Mouse (Mus musculus) embryo, embryonic 9.5 days (tissue): ENCODE results near the gene Syk.
A peak's percentile ranks its signal among the peaks of the same experiment; 100 is the strongest.

Source experiments
- DNase-seq: peaks from one replicate; pipeline ENCODE4 v3.0.0-alpha.2; 2017; ENCODE audit errors: extremely low spot score

The Syk gene

DNA sequence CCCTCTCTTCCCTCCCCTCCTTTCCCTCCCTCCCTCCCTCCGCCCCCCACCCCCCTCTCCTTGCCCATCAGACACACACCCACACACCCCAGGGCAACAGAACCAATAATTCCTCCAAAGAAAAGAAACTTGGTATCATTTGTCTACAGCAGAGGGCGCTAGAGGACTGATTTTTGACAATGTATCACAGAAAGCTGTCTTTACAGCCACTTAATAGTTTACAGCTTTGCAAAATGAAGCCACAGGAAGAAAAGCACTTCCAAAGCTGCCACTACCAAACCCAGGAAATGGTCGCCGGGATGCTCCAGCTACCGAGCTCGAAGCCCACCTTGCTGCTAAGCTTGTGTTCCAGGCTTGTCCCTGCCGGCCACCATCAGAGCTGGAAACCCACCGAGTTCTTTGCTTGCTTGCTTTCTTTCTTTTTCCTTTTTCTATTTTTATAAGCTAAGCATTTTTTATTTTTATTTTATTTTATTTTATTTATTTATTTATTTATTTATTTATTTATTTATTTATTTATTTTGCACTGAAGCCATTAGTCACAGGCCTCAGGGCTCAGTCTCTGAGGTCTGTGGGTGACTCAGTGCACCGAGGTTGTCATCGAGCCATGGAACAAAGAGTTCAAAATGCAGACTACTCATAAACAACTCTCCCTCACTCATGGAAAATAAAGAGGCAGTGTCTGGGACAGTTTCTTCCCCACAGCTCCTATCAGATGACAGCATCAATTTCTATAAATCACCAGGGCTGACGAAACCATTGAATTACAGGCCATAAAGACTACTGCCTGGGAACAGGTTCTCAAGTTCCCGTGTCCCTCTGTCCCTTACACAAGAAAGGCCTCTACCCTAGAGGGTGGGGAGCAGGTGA lies 68.6 kb downstream of the Syk start:
- DNase-seq: peak; percentile 75

DNA sequence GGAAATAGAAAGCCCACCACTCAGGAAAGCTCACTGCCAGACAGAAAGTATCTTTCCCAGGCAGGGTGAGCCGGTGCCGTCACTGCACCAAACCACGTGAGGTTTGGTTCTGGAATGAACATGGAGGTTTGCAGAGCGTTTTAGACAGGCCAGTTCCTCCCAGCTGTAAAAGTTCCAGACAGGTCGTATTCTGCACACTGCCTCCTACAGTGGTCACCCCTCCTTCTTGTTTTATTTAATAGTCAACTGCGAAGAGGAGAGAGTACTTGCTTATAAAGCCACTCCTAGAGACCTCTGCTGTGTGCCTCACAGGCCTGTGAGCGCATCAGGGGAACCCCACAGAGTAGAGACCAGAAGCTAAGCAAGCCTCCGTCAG lies 69.3 kb downstream of the Syk start:
- no peak for DNase-seq

- no peak for DNase-seq
Measured at GRCm38 (mm10) chr13:52654081-52654829, 71.3 kb downstream of the Syk start.

- DNase-seq: no peak
Measured at GRCm38 (mm10) chr13:52654830-52655308, 71.9 kb downstream of the Syk start.

DNA sequence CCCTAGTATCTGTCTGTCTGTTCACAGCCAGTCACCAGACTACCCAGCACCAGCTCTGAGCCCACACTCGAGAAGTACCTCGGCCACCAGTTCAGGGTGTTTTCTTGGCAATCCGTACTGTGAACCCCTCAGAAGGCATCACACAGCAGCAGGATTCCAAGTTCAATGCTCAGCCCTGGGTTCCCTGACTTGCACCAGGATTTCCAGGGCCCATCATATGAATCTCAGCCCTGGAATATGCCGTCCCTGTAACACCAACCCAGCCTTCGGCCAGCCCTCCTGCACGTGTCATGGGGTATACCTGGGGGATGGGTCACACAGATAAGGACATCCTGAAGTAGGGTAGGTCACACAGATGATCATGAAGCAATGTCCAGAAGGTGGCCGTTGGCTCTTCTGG lies 75.0 kb downstream of the Syk start:
- no peak for DNase-seq

DNA sequence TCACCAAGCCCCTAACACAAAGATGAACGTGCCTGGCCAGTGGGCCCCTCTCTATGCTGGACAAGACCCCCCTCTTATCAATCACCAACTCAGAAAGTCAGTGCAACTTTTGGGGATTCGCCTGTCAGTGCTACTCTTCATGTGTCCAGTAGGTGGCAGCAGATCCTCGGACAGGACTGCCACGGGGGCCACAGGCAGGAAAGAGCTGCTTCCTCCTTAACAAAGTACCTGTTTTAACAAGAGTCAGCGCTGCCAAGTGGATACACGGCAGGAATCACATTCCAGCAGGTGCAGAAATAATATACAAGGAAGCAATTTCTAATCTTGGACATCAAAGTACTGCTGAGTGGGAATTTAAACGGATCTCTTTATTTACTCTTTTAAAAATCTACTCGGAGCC lies 75.5 kb downstream of the Syk start:
- peak; percentile 76 for DNase-seq

DNA sequence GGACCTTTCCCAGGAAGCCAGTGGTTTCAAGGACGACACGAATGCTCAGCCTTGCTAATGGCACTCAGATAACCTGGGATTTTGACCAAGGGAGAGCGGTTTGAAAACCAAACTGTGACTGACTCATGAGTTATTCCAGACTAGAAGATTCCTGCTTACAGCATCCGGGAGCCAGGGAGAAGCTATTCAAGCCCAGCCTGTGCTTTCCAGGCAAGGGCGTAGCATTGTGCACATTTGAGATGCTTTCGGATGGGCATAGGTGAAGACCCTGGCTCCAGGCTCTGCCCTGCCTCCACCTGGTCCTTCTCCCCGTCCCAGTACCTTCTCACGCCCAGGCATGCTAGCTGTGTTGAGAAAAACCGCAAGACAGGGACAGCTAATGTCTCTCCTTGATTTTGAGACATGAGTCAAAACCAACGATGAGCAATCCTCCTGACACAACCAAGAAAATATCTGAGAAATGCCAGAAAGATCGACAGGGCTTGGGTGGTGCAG lies 76.2 kb downstream of the Syk start:
- no peak for DNase-seq

DNA sequence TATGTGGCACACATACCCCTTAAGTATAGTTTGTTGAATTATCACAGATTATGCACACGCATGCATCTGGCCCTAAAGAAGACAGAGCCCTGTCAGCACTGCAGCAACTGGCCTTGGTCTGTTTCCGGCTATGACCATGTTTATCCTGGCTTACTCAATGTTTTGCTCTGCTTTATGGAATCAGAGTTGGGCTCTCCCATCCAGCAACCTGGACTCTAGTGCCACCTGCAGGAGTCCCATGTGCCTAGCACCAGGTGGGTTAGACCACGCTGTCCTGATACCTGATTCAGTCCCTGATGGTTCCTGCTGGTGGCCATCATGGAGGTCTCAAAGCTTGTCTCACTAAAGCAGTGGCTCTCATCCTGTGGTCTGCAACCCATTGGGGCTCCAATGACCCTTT lies 86.9 kb downstream of the Syk start:
- no peak for DNase-seq

GRCm38 (mm10) chr13:52673272-52673671 lies 90.3 kb downstream of the Syk start:
- DNase-seq: no peak

DNA sequence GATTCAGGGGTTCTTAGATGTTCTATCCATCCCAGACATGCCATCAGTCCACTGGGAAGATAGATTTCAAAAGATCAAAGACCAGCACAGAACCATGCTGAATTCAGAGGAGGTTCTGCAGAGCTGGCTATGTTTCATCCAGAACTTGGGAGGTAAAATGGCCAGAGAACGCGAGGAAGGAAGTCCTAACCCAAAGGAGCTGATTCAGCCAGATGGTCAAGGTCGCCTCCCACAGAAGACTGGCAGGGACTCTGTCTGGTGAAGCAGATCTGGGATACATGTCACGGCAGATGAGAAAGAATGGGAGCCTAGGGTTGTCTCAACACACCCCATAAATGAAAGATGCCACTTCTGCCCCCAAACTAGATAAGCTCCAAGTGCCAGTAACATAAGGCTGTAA lies 90.9 kb downstream of the Syk start:
- no peak for DNase-seq

DNA sequence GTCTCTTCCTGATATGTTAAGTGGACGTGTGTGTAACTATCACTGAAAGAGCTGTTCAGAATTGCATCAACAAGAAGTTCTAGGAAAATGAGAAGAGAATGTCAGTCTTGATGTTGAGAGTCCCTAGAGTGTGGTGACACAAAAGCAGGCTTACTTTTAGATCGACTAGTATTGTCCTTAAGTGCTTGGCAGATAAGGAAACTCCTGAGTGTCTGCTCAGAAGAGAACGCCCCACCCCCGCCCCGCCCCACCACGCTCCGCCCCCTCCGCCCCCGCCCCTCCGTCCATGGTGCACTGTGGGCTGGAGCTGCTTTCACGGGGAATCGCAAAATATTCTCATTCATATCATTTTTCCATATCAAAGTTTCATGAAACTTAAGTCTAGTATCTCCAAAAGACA lies 91.9 kb downstream of the Syk start:
- DNase-seq: no peak

- DNase-seq: no peak
Measured at GRCm38 (mm10) chr13:52675526-52676294, 92.7 kb downstream of the Syk start.

DNA sequence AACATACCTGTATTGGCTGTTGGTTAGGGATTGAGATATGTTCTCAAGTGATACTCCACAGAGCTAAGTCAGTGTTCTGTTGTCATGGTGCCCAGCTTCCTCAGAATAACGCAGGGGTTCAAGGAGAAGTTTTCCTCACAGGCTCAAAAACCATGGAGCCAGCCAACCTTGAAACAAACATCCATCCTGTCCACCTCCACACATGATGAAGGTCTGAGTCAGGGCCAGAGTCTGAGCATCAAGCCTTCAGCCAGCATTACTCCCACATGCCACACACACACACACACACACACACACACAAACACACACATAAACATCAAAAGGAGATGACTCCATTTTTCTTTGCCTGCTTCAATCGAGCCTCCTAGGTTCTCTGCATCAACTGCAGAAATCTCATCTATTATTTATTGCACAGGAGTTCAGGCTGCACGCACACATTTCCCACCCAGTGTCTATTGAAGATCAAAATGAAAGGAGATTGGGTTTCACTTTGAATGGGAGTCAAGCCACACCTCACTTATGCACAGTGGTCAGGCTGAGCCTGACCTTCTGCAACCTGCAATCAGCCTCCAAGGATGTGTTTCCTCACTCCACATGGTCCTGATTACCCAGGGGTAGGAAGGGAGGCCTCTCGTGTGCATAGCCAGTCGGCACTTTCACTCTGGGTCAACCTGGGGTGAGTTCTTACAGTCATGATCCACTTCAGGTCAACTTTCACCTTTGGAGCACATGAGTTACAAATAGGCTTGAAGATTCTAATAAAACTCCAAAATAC lies 93.9 kb downstream of the Syk start:
- DNase-seq: no peak

DNA sequence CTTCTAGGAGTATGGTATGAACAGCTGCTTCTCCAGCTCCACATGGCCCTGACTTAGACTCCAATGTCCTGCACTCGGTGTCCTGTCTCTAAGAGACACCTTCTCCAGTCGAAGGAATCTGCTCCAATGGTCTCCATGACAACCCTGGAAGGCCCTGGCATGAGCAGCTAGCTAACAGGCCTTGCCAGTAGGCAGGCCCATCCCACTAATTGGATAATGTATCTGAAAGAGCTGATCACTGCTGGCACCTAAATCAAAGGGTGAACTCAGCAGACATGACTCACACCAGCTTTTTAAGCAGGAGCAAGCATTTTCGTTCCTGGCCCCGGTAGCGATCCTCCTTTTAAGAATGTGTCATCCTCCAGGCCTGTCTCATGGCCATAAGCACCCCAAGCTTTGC lies 96.9 kb downstream of the Syk start:
- DNase-seq: no peak

DNA sequence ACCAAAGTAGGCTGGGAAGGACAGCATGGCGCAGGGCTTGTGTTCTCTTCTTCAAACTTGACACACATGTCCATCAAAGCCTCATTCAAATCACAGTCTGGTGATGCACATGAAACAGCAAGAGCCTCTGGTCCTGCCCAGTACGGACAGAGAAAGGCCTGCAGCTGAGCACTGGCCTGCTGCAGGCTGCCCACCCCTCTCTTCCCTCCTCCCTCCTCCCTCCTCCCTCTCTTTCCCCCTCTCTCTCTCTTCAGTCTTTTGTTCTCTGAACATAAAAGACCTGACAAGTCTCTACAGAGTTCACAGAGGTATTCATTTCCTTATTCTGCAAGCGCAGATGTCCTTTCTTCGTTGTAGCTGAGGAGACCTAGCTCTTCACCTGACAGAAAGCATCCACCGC lies 99.1 kb downstream of the Syk start:
- peak; percentile 35 for DNase-seq

GRCm38 (mm10) chr13:52690425-52690824 lies 107.5 kb downstream of the Syk start:
- DNase-seq: no peak

- no peak for DNase-seq
Measured at GRCm38 (mm10) chr13:52692311-52692710, 109.3 kb downstream of the Syk start.

- no peak for DNase-seq
Measured at GRCm38 (mm10) chr13:52694857-52695256, 111.9 kb downstream of the Syk start.
